Mouse (Mus musculus) lung, postnatal 36 days (tissue): ENCODE measurements around the gene Abcc4.

Experiments used
- DNase-seq: peaks from one replicate; pipeline ENCODE4 v3.0.0; 2022; ENCODE audit warnings: mixed read lengths

Abcc4 gene

DNA sequence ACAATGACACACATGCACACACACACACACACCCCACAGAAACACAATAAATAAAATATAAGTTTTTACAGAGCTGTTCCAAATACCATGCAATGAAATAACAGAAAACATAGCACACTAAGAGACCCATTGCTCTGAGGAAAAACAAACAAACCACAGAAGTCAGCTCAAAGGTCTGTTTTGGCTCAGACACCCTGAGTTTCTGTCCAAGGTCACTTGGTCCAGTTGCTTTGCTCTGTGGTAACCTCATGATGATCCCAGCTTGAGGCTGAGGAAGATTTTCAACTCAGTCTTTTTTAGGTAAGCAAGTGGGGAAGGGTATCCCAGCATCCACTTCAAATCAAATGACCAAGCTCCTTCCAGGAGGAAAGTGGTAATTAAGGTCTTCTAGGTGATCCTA, 4.9 kb upstream of the Abcc4 start:
- no peak for DNase-seq

DNA sequence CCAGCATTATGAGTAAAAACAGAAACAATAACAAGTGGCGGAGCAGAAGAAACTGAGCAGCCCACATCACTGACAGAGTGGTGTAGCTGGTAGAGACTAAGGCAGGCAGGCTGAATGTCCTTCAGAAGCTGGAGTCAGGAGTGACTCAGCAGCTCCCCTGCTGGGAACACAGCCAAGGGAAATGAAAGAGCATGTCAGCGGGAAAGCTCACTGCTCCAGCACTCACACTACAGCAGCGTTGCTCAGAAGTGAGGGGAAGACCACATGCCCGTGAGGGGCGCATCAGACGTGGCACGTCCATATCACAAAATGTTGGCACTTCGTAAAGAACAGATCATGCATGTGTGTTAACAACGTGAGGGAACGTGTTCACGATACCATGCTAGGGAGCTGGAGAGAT, 3.7 kb upstream of the Abcc4 start:
- peak; percentile 95 for DNase-seq

DNA sequence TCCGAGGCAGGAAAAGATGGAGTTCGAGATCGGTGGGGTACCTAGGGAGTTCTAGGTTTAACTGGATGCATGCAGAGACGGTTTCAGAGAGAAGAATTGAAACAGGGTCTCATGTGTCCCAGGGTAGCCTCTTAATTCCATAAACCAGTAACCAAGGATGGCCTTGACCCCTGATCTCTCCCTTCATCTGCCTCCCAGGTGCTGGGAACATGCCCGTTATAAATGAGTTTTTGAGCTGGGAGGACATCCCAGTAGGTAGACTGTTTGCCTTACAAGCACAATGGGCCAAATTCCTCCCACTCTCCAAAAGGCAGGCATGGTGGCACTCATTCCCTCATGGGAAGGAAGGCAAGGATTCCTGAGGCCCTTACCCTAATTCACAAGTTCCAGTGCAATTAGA, 2.1 kb upstream of the Abcc4 start:
- DNase-seq = no peak

DNA sequence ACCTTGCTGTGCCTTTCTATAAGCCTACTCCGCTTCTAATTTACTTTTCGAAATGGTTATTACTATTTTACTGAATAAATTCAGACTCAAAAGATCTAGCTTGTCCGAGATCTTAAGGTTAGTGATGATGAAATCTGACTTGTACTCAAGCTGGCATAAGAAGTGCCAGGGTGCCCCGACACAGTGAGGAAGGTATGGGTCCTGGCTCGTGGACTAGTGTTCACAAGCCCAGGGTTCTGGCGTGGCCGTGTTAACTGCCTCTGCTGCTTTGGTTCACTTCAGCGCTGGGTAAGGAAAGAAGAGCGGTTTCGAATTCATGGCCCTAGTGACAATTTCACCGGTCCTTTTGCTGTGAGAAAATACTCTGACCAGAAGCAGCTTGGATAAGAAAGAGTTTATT, 943 bp upstream of the Abcc4 start:
- DNase-seq = no peak

DNA sequence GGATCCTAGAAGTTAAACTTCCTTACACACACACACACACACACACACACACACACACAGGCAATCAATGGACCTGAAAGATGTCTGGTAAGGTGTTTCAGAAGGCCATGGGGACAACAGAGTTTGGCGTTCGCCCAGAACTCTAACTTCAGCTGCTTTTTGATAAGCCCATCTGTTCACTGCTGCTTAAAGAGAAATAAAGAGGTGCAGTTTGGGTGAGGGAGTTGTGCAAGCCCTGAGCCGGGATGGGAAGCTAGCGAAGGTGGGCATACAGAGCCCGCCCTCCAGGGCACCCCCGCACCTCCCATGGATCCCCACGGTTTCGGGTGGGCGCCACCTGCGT, 583 bp downstream of the Abcc4 start:
- DNase-seq = no peak

DNA sequence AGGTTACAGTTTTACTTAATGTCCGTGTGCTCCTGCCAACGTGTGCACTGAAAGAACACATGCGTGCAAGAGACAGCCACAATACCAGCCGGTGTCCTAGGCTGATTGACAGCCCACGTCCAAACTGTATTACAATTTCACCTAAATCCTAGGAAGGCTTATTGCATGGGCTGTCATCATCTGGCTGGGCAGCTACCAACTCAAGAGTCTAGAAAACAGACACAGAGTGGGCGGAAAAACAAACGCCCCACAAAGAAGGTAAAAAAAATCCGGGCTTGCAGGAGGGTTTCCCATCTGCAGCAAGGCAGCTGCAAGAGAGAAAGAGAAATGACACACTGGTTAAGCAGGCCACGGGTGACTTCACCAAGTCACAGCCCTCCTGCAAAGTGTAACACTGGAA, 2.7 kb downstream of the Abcc4 start:
- no peak for DNase-seq

DNA sequence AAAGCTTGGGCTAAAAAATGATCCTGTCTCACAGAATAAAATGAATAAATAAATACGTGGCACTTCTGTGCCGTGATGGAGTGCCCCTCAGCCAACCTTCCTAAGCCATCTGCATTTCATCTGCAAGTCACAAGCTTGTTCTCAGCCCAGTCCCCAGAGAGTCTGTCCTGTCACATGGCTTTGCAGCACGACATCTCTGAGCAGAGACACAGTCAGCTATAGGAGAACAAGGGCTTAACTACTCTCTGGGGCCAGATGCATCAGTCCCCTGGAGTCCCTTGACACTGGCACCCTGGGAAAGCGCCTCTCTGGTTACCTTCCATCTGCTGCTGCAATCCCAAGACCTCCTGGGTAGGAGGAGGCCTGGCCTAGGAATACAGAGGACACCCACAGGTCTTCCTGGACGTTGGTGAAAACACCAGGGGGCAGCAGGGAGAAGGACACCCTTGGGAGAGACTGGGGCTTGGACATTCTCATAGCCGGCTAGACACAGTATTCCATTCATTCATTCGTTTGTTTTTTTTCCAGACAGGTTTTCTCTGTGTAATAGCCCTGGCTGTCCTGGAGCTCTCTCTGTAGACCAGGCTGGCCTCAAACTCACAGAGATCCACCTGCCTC, 3.9 kb downstream of the Abcc4 start:
- DNase-seq = peak; percentile 80

DNA sequence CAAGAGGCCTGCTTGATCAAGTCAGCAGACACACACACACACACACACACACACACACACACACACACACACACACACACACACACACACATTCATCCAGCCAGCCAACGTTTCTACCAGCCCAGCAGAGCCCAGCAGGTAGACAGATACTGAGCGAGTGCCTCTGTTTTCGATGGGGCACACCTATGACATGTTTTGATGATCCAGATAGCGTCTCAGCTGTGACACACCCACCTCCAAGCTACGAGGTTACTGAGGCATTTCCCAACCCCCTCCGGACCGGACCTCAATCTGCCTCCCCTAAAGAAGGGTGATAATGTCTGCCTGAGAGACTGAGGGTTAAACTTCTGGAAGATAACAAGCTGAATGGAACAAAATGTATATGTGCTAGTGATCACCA, 5.4 kb downstream of the Abcc4 start:
- DNase-seq = no peak

DNA sequence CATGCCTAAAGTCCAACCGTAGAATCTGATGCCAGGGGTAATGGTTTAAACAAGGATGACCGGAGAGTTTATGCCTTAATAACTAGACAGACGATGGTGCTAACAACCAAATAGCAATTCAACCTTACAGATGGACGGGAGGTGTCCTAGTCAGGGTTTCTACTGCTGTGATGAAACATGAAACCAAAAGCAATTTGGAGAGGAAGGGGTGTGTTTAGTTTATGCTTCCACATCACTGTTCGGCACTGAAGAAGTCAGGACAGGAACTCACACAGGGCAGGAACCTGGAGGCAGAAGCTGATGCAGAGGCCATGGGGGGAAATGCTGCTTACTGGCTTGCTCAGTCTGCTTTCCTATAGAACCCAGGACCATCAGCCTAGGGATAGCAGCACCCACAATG, 6.1 kb downstream of the Abcc4 start:
- DNase-seq = no peak

DNA sequence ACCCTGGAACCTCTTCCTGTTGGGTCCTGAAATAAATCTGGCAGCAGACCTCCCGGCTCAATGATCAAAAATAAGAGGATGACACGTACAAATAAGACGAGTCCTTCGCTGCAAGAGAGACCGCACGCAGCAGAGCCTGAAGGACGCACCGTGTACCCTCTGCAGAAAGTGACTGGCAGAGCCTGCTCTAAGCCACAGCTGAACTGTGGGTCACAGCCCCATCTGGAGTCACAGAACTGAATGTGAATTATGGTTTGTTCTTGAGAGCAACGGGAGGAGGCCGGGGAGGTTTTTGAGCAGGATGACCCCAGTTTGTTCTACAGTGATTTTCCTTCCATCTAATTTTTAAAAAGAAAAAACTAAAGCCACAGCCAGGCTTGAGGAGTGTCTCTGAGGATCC, 6.5 kb downstream of the Abcc4 start:
- no peak for DNase-seq

DNA sequence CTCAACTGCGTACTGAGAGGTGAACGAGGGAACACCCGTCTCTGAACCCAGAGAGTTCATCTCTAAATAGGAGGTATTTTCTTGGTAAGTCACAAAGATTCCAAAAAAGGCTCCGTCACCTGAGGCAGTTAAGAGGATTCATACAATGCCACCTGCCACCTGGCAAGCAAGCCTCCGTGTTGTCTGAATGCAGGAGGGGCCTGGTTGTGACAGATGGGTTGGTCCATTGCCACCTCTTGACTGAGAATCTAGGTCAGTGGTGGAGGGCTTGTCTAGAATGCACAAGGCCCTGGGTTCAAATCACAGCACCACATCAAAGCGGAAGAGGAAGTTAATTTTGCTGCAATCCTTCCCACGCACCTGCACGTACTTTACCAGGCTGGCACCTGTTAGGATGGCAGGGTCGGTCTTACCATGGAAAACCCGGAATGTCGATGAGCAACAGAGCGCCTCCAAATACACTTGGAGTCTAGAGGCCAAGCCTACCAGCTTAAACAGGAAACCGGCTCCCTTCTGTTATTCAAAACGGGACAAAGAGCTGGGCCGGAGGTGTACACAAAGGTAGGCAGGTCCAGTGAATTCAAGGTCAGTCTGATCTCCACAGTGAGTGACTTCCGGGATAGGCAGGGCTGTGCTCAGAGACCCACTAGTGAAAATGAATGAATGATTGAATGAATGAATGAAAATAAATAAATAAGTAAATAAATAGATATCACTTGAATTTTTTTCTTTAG, 9.3 kb downstream of the Abcc4 start:
- DNase-seq = no peak

DNA sequence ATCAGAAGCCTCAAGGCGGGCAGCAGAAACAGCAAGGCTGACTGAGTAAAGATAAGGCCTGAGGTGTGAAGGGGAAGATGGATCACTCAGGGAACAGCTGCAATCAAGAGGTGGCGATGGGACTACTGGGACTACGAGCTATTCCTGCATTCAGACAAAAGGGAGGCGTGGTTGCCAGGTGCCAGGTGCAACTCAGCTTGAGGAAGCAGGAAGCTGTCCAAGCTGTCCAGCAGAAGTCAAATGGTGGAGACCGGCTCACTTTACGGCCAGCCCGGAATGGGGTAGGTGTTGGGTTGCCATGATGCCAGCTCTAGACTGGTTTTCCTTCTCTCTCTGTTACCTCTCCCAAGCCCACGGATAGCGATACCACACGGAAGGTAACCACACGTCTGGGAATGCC, 10.2 kb downstream of the Abcc4 start:
- DNase-seq = no peak

DNA sequence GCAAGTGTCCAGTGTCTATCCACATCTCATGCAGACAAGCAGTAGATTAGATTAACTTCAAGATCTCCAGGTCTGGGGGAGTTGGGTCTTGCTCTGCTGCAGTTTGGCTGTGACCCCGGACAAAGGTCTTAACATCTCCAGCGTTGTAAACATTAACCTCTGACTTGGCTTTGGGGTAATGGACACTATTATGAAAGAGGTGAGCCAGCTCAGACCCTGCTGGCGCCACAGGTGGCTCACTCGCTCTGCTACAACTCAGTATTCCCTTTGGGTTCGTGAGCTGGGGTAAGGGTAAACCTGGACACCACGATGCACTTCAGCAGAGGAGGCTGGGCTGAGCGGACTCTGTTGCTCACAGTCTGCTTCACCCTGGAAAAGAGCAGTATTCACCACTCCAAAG, 11.7 kb downstream of the Abcc4 start:
- DNase-seq = no peak

DNA sequence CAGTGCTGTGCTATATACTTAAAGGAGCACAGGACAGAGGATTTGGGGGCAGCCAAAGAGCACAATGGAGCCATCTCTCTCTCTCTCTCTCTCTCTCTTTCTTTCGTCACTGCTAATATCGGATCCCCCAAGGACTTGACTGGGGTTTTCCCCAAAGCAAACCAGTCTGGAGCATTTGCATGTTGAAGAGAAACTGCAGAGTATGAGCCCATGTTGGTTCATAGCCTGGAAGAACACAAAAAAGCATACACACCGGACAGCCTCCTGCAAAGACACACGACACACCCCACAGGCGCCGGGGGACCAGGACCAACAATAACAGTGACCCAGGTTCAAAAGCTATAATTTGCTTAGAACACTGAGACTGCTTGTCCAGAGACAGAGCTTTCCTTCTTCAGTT, 14.1 kb downstream of the Abcc4 start:
- no peak for DNase-seq

DNA sequence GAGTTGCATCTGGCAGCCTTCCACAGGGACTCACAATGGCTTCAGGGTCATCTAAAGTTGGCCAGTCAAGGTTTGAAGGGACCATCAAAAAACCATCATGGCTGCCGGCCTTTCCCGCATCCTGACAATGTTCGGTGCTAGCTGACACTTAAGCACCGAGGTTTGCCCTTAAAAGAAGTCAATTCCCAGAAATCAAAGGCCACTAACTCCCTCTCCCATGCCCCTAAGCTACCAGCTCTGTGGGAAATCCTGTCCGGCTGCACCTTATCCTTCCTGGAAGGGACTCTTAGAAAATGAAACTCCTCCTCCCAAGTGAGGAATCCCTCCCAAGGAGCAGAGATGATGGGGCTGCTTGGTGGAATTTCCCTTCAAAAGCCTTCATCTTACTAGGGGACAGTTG, 14.6 kb downstream of the Abcc4 start:
- DNase-seq = no peak

DNA sequence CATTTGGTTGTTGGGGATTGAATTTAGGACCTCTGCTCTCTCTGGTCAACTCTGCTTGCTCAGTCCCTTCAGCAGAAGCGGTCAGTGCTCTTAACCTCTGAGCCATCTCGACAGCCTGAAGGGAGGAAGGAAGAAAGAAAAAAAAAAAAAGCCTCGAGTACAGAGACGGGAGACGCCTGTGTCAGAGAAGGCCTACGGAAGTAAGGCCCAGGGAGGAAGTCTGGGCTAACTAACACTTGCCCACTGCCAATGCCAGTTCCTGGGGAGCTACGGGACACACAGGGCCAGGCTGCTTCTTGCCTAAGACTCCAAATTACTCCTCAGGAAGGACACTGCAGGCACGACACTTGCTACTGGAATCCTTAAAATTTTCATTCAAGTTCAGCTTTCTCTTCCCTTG, 15.1 kb downstream of the Abcc4 start:
- DNase-seq = peak; percentile 51

DNA sequence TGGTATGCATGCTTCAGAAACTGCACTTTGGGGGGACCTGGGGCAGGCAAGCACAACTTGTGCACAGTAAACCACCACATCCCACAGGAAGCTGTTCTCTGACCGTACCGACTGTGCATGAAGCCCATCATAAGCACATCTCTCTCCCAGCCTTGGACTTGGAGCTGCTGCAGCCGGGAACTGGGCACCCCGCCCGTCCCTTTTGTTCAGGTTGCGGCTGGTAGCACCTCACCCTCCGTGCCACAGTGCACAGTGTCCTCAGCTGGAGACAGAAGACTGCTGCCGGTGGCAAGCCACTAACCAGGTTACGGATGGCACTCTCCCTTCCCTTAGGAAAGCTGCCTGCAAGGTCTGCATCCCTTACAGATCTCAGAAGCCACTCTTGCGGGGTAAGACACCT, 15.7 kb downstream of the Abcc4 start:
- DNase-seq = no peak

DNA sequence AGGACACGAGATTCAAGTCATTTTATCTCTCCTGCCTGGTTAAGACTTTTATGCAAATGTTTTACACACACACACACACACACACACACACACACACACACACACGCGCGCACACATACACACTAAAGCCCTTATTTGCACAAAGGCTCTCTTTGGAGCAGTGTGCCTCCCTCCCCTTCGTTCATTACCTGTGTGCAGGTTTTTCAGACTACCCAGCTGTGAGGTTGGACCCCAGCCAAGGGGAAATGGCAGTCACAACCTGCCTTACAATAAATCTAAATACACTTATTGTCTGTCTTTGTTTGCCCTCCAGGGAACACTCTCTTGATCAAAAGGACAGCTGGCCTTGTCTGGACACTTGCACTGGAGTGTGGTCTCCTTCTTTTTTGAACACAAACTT, 17.4 kb downstream of the Abcc4 start:
- peak; percentile 42 for DNase-seq

DNA sequence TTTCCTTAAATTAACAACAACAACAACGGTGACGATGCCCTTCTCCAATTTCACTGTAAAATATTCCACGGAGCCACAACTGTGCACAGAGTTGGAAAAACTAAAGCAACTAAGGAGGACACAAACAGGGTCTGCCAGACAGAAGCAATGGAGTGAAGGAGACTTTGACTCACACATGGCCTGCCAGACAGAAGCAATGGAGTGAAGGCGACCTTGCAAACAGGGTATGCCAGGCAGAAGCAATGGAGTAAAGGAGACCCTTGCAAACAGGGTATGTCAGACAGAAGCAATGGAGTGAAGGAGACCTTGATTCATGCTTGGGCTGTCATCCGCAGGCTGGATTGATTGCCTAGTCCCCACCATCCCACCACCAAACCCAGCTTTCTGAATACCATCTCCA, 19.2 kb downstream of the Abcc4 start:
- no peak for DNase-seq

DNA sequence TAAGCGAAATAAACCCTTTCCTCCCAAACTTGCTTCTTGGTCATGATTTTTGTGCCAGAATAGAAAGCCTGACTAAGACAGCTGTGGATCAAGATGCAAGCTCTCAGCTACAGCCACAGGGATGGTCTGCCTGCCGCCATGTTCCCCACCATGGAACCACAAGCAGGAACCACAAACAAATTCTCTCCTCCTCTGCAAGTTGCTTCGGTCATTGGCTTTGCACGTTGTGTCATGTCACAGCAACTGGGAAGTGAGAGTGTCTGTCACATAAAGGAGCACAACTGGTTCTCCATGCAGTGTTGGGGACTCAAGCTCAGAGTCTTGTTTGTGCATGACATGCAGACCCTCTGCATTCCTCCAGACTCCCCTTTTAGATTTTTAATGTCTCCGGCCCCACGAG, 20.4 kb downstream of the Abcc4 start:
- no peak for DNase-seq

DNA sequence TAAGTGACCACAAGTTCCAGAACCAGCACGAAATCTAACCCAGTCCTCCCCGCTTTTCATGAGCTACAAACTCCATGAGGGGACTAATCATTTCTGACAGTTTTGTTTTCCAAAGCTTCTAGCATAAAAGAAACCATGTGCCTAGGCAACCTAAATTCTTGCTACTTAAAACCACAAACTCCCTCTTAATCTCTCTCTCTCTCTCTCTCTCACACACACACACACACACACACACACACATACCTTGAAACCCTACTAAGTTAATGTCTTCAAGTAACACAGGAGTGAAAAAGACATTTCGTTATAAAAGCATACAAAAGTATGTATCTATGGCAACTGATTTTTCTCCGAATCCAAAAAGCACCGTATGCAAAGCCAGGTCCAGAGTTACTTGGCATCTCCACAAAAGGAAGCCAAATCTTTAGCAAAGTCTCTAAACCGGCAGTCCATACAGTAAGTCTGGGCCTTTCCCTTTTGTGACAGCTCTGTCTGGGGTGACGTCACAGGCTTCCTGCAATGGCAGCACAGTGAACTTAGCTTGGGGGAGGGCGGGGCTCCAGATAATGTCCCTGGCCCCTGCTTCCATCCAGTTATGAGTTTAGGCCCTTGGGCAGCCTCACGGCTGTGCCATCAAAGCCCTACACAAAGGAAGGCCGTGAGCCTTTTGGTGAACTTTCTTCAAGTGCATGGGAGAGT, 23.5 kb downstream of the Abcc4 start:
- no peak for DNase-seq

DNA sequence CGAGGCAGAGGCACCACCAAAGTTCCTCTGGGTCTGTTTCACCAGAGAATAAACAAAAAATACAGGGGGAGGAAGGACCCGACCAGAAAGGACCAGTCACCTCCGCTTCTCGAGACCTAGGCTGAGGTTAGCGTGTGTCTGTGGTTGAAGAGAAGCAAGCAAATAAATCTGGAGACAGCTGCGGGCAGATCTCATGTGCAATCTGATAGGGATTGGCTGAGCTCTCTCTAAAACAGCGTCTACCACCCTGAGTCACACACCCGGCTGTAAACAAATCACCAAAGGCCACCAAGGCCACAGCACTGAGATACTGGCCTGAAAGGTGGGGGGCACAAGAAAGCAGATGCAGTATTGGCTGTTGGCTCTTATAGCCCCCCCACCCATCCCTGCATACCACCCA, 24.9 kb downstream of the Abcc4 start:
- no peak for DNase-seq

DNA sequence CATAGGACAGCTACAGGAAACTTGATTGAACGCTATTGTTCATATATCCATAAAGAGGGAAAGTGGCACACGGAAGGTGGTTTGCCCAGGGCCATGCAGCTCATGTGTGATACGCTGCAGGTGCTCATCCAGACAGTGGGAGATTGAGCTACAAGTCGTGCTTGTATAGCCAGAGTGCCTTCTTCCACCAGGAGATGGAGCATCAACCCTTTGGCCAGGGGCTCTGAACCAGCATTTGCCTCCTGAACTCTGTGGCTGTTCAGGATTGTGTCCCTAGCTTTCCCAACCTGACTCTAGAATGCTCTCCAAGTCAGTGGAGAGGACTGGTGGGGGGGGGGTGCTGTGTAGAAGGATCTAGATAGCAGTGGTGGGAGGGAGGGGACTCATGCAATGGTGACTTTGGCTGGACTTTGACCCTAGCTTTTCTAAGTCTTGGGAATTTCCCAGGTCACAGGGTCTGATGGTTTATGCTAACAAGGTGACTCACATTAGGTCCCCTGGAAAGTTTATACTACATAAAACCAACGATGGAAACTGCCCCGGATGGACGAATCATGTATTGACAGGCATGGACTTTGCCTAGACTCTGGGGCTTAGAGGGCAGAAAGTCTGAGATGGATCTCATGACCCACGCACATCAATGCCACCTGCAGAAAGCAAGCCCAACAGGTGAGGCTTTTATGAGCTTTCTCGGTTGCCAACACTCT, 27.6 kb downstream of the Abcc4 start:
- no peak for DNase-seq
